Comparison of ENCODE assay signal across 8 mouse cellular contexts in the genomic region with DNA sequence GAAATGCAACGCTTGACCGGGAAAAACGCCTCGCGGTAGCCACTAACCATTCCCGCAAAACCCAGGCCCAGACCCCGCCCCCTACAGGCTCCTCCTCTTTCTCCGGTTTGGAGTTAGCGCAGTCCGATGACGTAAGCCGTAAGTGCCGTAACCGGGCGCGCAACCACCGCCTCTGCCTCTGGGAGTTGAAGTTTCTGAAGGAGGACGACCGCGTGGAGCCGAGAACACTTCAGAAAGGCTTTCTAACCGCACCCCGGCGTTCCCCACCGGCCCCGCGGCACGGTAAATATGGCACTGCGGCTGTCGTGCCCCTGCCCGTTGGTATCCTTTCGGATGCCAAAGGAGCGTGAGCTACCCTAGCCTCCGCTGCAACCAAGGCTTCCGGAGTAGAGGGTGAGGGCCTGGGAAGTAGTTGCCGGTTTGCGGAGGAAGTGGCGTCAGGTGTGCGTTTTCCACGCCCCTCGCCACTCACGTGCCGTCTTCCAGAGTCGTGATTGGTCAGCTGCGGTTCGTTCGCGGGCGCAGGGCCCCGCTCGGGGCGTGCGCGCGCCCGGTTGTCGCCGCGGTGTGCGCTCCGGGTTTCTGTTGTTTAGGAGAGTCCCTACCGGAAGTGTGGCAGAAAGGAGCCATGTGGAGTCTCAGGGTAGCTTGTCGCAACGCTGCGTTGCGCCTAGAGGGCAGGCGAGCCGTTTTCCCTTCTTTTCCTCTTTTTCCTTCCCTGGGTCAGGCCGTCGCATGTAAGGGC. TPM values are rescaled to one million over a fixed set of nuclear protein-coding genes. Genes with fewer than 3 reads are reported as not detected.
DNase-seq lines count a peak whose midpoint lies in the region; ATAC-seq and TF ChIP-seq lines count a peak whose summit lies in the region.

Gene Trmt10a (plus strand): TSS at position 134 of the 745 bp plus-strand sequence.

- H3K27ac ChIP-seq in heart, embryonic 12.5 days (ENCODE audit: poor library complexity, severe bottlenecking), result peak within 1 kb of the TSS; percentile 100
- peak within 1 kb of the TSS; percentile 96 for H3K27ac ChIP-seq in kidney, postnatal 0 days
- peak within 1 kb of the TSS; percentile 100 for H3K27ac ChIP-seq in liver, embryonic 11.5 days (ENCODE audit: low read depth, low read length)
- peak within 1 kb of the TSS; percentile 99 for H3K27ac ChIP-seq in stomach, embryonic 14.5 days (ENCODE audit: low read length)

- H3K4me1 ChIP-seq in heart, embryonic 12.5 days (replicated peaks), result no peaks in the 10 kb centered on the region
- H3K4me1 ChIP-seq in kidney, postnatal 0 days (replicated peaks; ENCODE audit: insufficient read depth, low read length), result no peaks in the 10 kb centered on the region
- peaks cover 3% of the 10 kb centered on the region; the same call in 1 of the 2 replicates for H3K4me1 ChIP-seq in liver, embryonic 11.5 days (replicated peaks; ENCODE audit: control insufficient read depth, insufficient read depth, low read length)
- H3K4me1 ChIP-seq in stomach, embryonic 14.5 days (ENCODE audit: control insufficient read depth, insufficient read depth, low read length), result no peaks in the 10 kb centered on the region

- no peaks in the 10 kb centered on the region for H3K27me3 ChIP-seq in heart, embryonic 12.5 days (replicated peaks)
- H3K27me3 ChIP-seq in kidney, postnatal 0 days (ENCODE audit: insufficient read depth, low read length), result no peaks in the 10 kb centered on the region
- no peaks in the 10 kb centered on the region for H3K27me3 ChIP-seq in liver, embryonic 11.5 days (replicated peaks; ENCODE audit: control insufficient read depth, insufficient read depth, low read length)
- no peaks in the 10 kb centered on the region for H3K27me3 ChIP-seq in stomach, embryonic 14.5 days (ENCODE audit: control insufficient read depth, insufficient read depth, low read length)

- H3K36me3 ChIP-seq in heart, embryonic 12.5 days, result no peaks in the 10 kb centered on the region; the same call in 1 of the 2 replicates
- no peaks in the 10 kb centered on the region for H3K36me3 ChIP-seq in kidney, postnatal 0 days (ENCODE audit: insufficient read depth, low read length)
- H3K36me3 ChIP-seq in liver, embryonic 11.5 days (ENCODE audit: control insufficient read depth, insufficient read depth, low read length), result no peaks in the 10 kb centered on the region
- no peaks in the 10 kb centered on the region for H3K36me3 ChIP-seq in stomach, embryonic 14.5 days (ENCODE audit: control insufficient read depth, insufficient read depth, low read length)

- peak within 1 kb of the TSS; percentile 73 for H3K4me2 ChIP-seq in heart, embryonic 12.5 days
- H3K4me2 ChIP-seq in kidney, postnatal 0 days (ENCODE audit: low read length), result peak within 1 kb of the TSS; percentile 68
- H3K4me2 ChIP-seq in liver, embryonic 11.5 days, result peak within 1 kb of the TSS; percentile 80
- peak within 1 kb of the TSS; percentile 80 for H3K4me2 ChIP-seq in stomach, embryonic 14.5 days (replicated peaks; ENCODE audit: low read depth, low read length)

- peak; percentile 92 for ATAC-seq in erythroid progenitor cell, adult 5-6 weeks (replicated peaks; ENCODE audit: low FRiP score, poor library complexity, severe bottlenecking)
- ATAC-seq in heart, embryonic 12.5 days (ENCODE audit: insufficient number of reproducible peaks, low FRiP score), result peak; percentile 99
- ATAC-seq in kidney, postnatal 0 days (replicated peaks; ENCODE audit: low FRiP score, low read depth), result peak; percentile 97
- ATAC-seq in liver, embryonic 11.5 days (replicated peaks; ENCODE audit: low FRiP score), result peak; percentile 94
- ATAC-seq in stomach, embryonic 14.5 days (ENCODE audit: insufficient number of reproducible peaks, insufficient read depth, low FRiP score, low read depth), result peak; percentile 98

- TF ChIP-seq CTCF in kidney, postnatal 0 days (IDR thresholded peaks at IDR 0.05; ENCODE audit: low read depth), result peak; percentile 46; the same call in 1 of the 2 replicates

- peak within 1 kb of the TSS; percentile 79 for H3K9ac ChIP-seq in heart, embryonic 12.5 days
- H3K9ac ChIP-seq in kidney, postnatal 0 days (ENCODE audit: low read depth, low read length), result peak within 1 kb of the TSS; percentile 77
- peak within 1 kb of the TSS; percentile 90 for H3K9ac ChIP-seq in liver, embryonic 11.5 days (ENCODE audit: low read depth, low read length)
- H3K9ac ChIP-seq in stomach, embryonic 14.5 days (replicated peaks; ENCODE audit: low read depth, low read length), result peak within 1 kb of the TSS; percentile 57

- under 1% methylated on average over 70 of the region's 70 CpGs for WGBS in heart, embryonic 12.5 days
- under 1% methylated on average over 70 of the region's 70 CpGs for WGBS in kidney, postnatal 0 days
- WGBS in liver, embryonic 11.5 days, result under 1% methylated on average over 70 of the region's 70 CpGs
- under 1% methylated on average over 70 of the region's 70 CpGs for WGBS in stomach, embryonic 14.5 days

- H3K9me3 ChIP-seq in heart, embryonic 12.5 days (replicated peaks), result no peaks in the 10 kb centered on the region
- no peaks in the 10 kb centered on the region for H3K9me3 ChIP-seq in kidney, postnatal 0 days (replicated peaks; ENCODE audit: low read length)
- H3K9me3 ChIP-seq in liver, embryonic 11.5 days (ENCODE audit: control insufficient read depth, low read length), result no peaks in the 10 kb centered on the region
- H3K9me3 ChIP-seq in stomach, embryonic 14.5 days (ENCODE audit: control insufficient read depth, low read depth, low read length), result no peaks in the 10 kb centered on the region

- peak; percentile 100 for DNase-seq in CD4-positive helper T cell, adult 2 months (ENCODE audit: low read depth, low spot score)
- peak; percentile 96 for DNase-seq in brain, embryonic 18.5 days (ENCODE audit: low read depth, low spot score)
- DNase-seq in kidney, postnatal 0 days (ENCODE audit: low spot score), result peak; percentile 99
- peak; percentile 97 for DNase-seq in liver, embryonic 11.5 days (ENCODE audit: low spot score)
- peak; percentile 99 for DNase-seq in naive thymus-derived CD4-positive, alpha-beta T cell, adult 2 months (ENCODE audit: low read depth)

- peak within 1 kb of the TSS; percentile 64 for H3K4me3 ChIP-seq in heart, embryonic 12.5 days
- peak within 1 kb of the TSS; percentile 67 for H3K4me3 ChIP-seq in kidney, postnatal 0 days (replicated peaks; ENCODE audit: low read depth, low read length)
- H3K4me3 ChIP-seq in liver, embryonic 11.5 days (ENCODE audit: low read depth, low read length), result peak within 1 kb of the TSS; percentile 70
- peak within 1 kb of the TSS; percentile 55 for H3K4me3 ChIP-seq in stomach, embryonic 14.5 days (ENCODE audit: low read depth, low read length)

RNA-seq across cellular contexts. Expression of gene Trmt10a, which starts in this region (rescaled TPM):
- total RNA-seq in erythroid progenitor cell, adult 5-6 weeks (2015; ENCODE audit: low replicate concordance), result 8.0 and 8.3 TPM in 2 replicates
- total RNA-seq in erythroid progenitor cell, adult 5-6 weeks (2017; ENCODE audit: low replicate concordance), result 10.7 and 30.7 TPM in 2 replicates
- polyA plus RNA-seq in heart, embryonic 12.5 days (2016; fragmentation: Nextera tagmentation; extraction: Ambion mirVana), result 12.8 and 14.5 TPM in 2 replicates
- 9.5 and 13.2 TPM in 2 replicates for polyA plus RNA-seq in kidney, postnatal 0 days (2015; fragmentation: Nextera tagmentation; extraction: Ambion mirVana)
- polyA plus RNA-seq in liver, embryonic 11.5 days (2014; fragmentation: Nextera tagmentation; extraction: Ambion mirVana), result 13.1 and 13.5 TPM in 2 replicates
- polyA plus RNA-seq in stomach, embryonic 14.5 days (2014; fragmentation: Nextera tagmentation; extraction: Ambion mirVana), result 10.2 and 11.1 TPM in 2 replicates

Comparison
In these comparisons a context has a peak if more than half of its experiments do, and no peak if none do; other contexts are left out.
1. Peak in every context shown above with its lines: DNase-seq, ATAC-seq, H3K4me3 ChIP-seq and H3K27ac ChIP-seq.